Mouse (Mus musculus) midbrain, embryonic 10.5 days (tissue): ENCODE measurements at regions not wholly inside any gene's neighbourhood (a gene's known extent, or its start where the extent isn't known, plus 50 kb on each side); places are given as distances from the start of the nearest gene placed in this dataset.
A peak's percentile ranks its signal among the peaks of the same experiment; 100 is the strongest.

Source experiments
- DNase-seq: peaks from one replicate; pipeline ENCODE4 v3.0.0-alpha.2; 2017; ENCODE audit warnings: low spot score
- H3K27ac ChIP-seq: fragments of 300-500 bp; sonication (generic); replicated peaks from 2 replicates; pipeline ENCODE4 v1.5.1; 2016; ENCODE audit warnings: mild to moderate bottlenecking
- H3K27me3 ChIP-seq: fragments of 300-500 bp; sonication (generic); 2 replicates; pipeline ENCODE4 v1.6.1; 2016; ENCODE audit warnings: low read depth, mild to moderate bottlenecking; ENCODE audit not compliant: poor library complexity, severe bottlenecking
- H3K36me3 ChIP-seq: fragments of 300-500 bp; sonication (generic); 2 replicates; pipeline ENCODE4 v1.6.1; 2016; ENCODE audit warnings: mild to moderate bottlenecking, moderate library complexity
- H3K4me1 ChIP-seq: fragments of 300-500 bp; sonication (generic); 2 replicates; pipeline ENCODE4 v1.6.1; 2016
- H3K4me3 ChIP-seq: fragments of 300-500 bp; sonication (generic); 2 replicates; pipeline ENCODE4 v1.5.1; 2016; ENCODE audit warnings: mild to moderate bottlenecking, moderate library complexity
- H3K9me3 ChIP-seq: fragments of 300-500 bp; sonication (generic); replicated peaks from 2 replicates; pipeline ENCODE4 v1.6.1; 2016; ENCODE audit warnings: mild to moderate bottlenecking
- WGBS: fragments of 180-500 bp; shearing (Covaris S2); methylation state at CpG from one replicate; pipeline ENCODE4 v1.1.7; 2016; 5-methylcytosine and 5-hydroxymethylcytosine counted together

GRCm38 (mm10) chr1:168823184-168823583 is 391.1 kb upstream of the Pbx1 start:
- Histone ChIP-seq H3K36me3 (no peaks in the 10 kb centered on the region), H3K27ac (no peak overlapping the region), H3K4me1 (peaks cover 10% of the 10 kb centered on the region), H3K4me3 (no peak overlapping the region), H3K27me3 (no peaks in the 10 kb centered on the region), H3K9me3 (no peaks in the 10 kb centered on the region)
- WGBS, result 87% methylated on average over 3 of the region's 3 CpGs
- no peak for DNase-seq

DNA sequence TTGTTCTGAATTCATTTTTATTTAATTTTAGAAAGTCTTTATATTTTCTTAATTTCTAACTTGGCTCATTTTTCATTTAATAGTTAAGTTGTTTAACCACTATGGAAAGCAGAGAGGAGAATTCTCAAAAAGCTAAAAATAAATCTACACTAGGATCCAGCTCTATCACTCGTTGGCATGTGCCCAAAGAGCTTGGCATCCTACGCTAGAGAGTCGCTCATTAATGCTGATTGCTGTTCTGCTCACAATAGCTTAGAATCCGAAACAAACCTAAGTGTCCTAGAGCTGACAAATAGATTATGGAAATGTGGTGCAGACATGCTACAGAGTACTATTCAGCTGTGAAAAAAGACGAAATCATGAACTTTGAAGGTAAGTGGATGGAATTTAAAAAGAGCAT is 386.3 kb upstream of the Pbx1 start:
- no peaks in the 10 kb centered on the region for H3K9me3 ChIP-seq
- WGBS, result 87% methylated on average over 5 of the region's 5 CpGs
- DNase-seq, result no peak

DNA sequence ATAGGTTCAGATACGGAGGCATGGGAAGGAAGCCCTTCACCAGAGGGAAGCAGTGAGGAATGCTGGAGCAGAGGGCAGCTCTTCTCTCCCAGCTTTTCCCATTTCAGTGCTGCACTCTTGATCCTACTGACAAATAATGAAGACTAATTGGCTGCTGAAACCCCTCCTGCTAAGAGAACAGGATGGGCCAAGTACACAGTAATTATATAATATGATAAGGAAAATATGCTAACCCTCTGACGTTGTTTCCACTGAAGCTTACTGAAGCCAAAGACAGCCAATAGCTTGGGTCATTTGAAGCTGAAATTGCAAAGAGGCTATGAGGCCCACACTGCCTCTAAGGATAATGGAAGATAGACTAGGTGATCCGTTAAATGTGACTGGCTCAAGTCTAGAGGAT is 375.0 kb upstream of the Pbx1 start:
- Histone ChIP-seq H3K4me1 (no peaks in the 10 kb centered on the region), H3K27me3 (no peaks in the 10 kb centered on the region), H3K9me3 (no peaks in the 10 kb centered on the region), H3K4me3 (no peak overlapping the region), H3K36me3 (no peaks in the 10 kb centered on the region), H3K27ac (no peak overlapping the region)
- no peak for DNase-seq
- 74% methylated on average over 3 of the region's 3 CpGs for WGBS

More for the DNA sequence above, 386.3 kb upstream of the Pbx1 start:
- H3K4me3 ChIP-seq, result no peak overlapping the region
- H3K27me3 ChIP-seq, result no peaks in the 10 kb centered on the region
- no peak overlapping the region for H3K27ac ChIP-seq
- no peaks in the 10 kb centered on the region for H3K36me3 ChIP-seq
- H3K4me1 ChIP-seq, result no peaks in the 10 kb centered on the region

- no peak for DNase-seq
- no peaks in the 10 kb centered on the region for H3K36me3 ChIP-seq
- WGBS, result 87% methylated on average over 3 of the region's 3 CpGs
- H3K9me3 ChIP-seq, result no peaks in the 10 kb centered on the region
- no peaks in the 10 kb centered on the region for H3K4me1 ChIP-seq
- H3K27me3 ChIP-seq, result no peaks in the 10 kb centered on the region
- no peak overlapping the region for H3K27ac ChIP-seq
- no peak overlapping the region for H3K4me3 ChIP-seq
Measured at GRCm38 (mm10) chr1:168805442-168805841, 373.4 kb upstream of the Pbx1 start.

- Histone ChIP-seq H3K36me3 (no peaks in the 10 kb centered on the region), H3K4me3 (no peak overlapping the region), H3K27me3 (no peaks in the 10 kb centered on the region), H3K27ac (no peak overlapping the region), H3K9me3 (no peaks in the 10 kb centered on the region), H3K4me1 (no peaks in the 10 kb centered on the region)
- no peak for DNase-seq
- WGBS, result 78% methylated on average over 1 of the region's 1 CpGs
Measured at GRCm38 (mm10) chr1:168801046-168801445, 369.0 kb upstream of the Pbx1 start.

GRCm38 (mm10) chr1:168786731-168787130 is 354.7 kb upstream of the Pbx1 start:
- Histone ChIP-seq H3K4me3 (no peak overlapping the region), H3K9me3 (no peaks in the 10 kb centered on the region), H3K27ac (0 out of 2 replicates have a peak overlapping the region, but pooled peaks have one; percentile 23), H3K27me3 (no peaks in the 10 kb centered on the region), H3K4me1 (peaks cover 6% of the 10 kb centered on the region), H3K36me3 (no peaks in the 10 kb centered on the region)
- 63% methylated on average over 3 of the region's 3 CpGs for WGBS
- DNase-seq, result no peak

- H3K4me3 ChIP-seq, result no peak overlapping the region
- peaks cover 6% of the 10 kb centered on the region for H3K4me1 ChIP-seq
- no peaks in the 10 kb centered on the region for H3K27me3 ChIP-seq
- no peak overlapping the region for H3K27ac ChIP-seq
- no peaks in the 10 kb centered on the region for H3K36me3 ChIP-seq
- DNase-seq, result no peak
- H3K9me3 ChIP-seq, result no peaks in the 10 kb centered on the region
Measured at GRCm38 (mm10) chr1:168783851-168784250, 351.8 kb upstream of the Pbx1 start.

DNA sequence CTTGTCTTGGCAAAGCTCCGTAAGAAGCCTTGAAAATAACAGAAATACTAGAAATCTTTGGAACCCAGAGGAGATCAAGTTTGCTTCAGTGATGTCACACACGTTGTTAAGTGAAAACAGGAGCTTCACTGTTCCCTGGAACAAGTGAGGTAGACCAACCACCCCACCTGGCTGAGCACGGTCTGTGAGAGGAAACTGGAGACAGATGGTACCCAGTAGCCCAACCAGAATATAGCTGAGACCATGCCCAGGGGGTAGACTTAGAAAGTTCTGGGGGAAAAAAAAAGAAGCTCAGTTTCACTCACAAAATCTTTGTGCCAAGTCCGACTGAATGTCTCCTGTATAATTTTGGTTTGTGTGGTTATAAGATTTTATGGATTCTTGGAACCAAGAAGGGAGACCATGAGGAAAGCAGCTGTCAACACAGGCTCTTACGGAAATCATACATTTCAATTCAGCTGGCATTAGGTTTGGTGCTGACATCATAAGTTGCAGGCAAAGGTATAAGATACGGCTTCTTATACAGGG is 332.4 kb upstream of the Pbx1 start:
- Histone ChIP-seq H3K27ac (no peak overlapping the region), H3K36me3 (no peaks in the 10 kb centered on the region), H3K9me3 (no peaks in the 10 kb centered on the region), H3K27me3 (no peaks in the 10 kb centered on the region), H3K4me1 (peaks cover 4% of the 10 kb centered on the region), H3K4me3 (no peak overlapping the region)
- no peak for DNase-seq
- 81% methylated on average over 6 of the region's 6 CpGs for WGBS

- DNase-seq, result no peak
- Histone ChIP-seq H3K4me3 (no peak overlapping the region), H3K4me1 (peaks cover 4% of the 10 kb centered on the region), H3K27me3 (no peaks in the 10 kb centered on the region), H3K36me3 (no peaks in the 10 kb centered on the region), H3K9me3 (no peaks in the 10 kb centered on the region), H3K27ac (no peak overlapping the region)
- 88% methylated on average over 2 of the region's 2 CpGs for WGBS
Measured at GRCm38 (mm10) chr1:168761095-168761494, 329.0 kb upstream of the Pbx1 start.

DNA sequence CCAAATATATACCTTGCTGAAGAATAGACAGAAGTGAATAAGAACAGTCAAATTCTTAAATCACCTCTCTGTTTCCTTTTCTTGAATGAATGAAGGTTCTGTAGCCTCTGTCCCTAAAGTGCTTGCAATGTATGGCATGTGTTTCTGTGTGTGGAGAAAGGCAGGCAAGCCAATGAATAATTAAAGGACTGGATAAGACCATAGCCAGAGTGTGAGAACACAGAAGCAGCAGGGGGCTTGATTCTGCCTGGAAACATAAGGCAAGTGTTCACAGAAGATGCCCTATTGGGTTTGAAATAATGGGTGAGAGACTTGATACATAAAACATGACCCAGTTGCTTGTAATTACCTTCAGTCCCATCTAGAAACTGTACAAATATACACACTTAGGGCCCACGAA is 328.2 kb upstream of the Pbx1 start:
- no peak overlapping the region for H3K4me3 ChIP-seq
- peaks cover 4% of the 10 kb centered on the region for H3K4me1 ChIP-seq
- H3K27ac ChIP-seq, result no peak overlapping the region
- no peaks in the 10 kb centered on the region for H3K27me3 ChIP-seq
- H3K9me3 ChIP-seq, result no peaks in the 10 kb centered on the region
- DNase-seq, result no peak
- WGBS, result 80% methylated on average over 1 of the region's 1 CpGs
- no peaks in the 10 kb centered on the region for H3K36me3 ChIP-seq

DNA sequence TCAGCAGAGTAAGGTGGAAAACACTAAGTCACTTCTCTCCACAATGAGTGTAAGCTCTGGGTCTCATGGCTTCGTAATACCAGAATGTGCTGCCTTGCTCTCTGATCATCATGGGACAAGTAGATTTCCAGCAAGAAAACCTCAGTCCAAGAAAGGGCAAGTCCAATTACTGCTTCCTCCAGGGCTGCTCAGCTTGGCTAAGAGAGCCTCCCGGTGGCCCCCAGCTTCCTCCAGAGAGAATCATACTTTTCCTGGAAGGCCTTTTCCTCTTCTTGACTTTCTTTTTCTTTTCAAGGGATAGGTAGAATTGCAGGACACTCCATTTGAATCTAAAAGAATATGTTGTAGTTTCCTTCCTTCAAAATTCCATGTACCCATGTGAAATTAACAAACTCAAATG is 326.8 kb upstream of the Pbx1 start:
- Histone ChIP-seq H3K4me1 (peaks cover 4% of the 10 kb centered on the region), H3K27ac (no peak overlapping the region), H3K4me3 (no peak overlapping the region), H3K36me3 (no peaks in the 10 kb centered on the region), H3K9me3 (no peaks in the 10 kb centered on the region), H3K27me3 (no peaks in the 10 kb centered on the region)
- DNase-seq, result no peak
- 82% methylated on average over 2 of the region's 2 CpGs for WGBS

GRCm38 (mm10) chr1:168754196-168754595 is 322.1 kb upstream of the Pbx1 start:
- Histone ChIP-seq H3K27me3 (no peaks in the 10 kb centered on the region), H3K9me3 (no peaks in the 10 kb centered on the region), H3K4me3 (no peak overlapping the region), H3K36me3 (no peaks in the 10 kb centered on the region), H3K4me1 (no peaks in the 10 kb centered on the region), H3K27ac (no peak overlapping the region)
- peak; percentile 19 for DNase-seq
- 63% methylated on average over 7 of the region's 7 CpGs for WGBS

- no peaks in the 10 kb centered on the region for H3K9me3 ChIP-seq
- H3K27ac ChIP-seq, result no peak overlapping the region
- H3K36me3 ChIP-seq, result no peaks in the 10 kb centered on the region
- DNase-seq, result no peak
- H3K27me3 ChIP-seq, result no peaks in the 10 kb centered on the region
- WGBS, result 77% methylated on average over 1 of the region's 1 CpGs
- no peaks in the 10 kb centered on the region for H3K4me1 ChIP-seq
- no peak overlapping the region for H3K4me3 ChIP-seq
Measured at GRCm38 (mm10) chr1:168743435-168743834, 311.4 kb upstream of the Pbx1 start.

DNA sequence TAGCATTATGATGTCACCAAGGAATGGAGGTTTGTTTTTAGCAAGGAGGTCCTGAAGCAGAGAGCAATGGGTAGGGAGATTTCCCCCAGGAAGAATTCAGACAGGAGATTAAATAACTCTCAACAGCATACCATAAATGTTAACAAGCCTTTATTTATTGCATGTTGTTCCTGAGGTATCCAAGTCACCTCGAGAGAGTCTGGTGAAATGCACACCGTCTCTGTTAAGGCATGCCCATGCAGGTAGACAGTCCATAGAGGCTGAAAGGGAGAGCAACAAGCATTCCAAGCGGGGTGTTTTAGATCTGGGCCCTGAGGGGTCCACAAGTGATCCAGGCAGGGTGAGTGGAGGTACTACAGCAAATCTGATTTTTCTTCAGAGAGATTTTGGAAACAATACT is 305.9 kb upstream of the Pbx1 start:
- DNase-seq, result no peak
- H3K36me3 ChIP-seq, result no peaks in the 10 kb centered on the region
- no peaks in the 10 kb centered on the region for H3K4me1 ChIP-seq
- H3K27me3 ChIP-seq, result no peaks in the 10 kb centered on the region
- no peak overlapping the region for H3K4me3 ChIP-seq
- no peaks in the 10 kb centered on the region for H3K9me3 ChIP-seq
- no peak overlapping the region for H3K27ac ChIP-seq
- WGBS, result 93% methylated on average over 3 of the region's 3 CpGs
